Mouse (Mus musculus): ENCODE data around the gene Ppp1r14c.

GRCm38 (mm10) chr10:3365671-3366035 lies 204 bp upstream of the Ppp1r14c start:
- TF ChIP-seq CTCF (IDR thresholded peaks at IDR 0.05; ENCODE audit: borderline replicate concordance, insufficient read depth, low read depth, low read length) (no peak), POLR2A (IDR thresholded peaks at IDR 0.05; ENCODE audit: borderline replicate concordance, insufficient read depth, low read length) (no peak)
